Mouse (Mus musculus): ENCODE data around the gene Thbs1.

Gene Thbs1

GRCm38 (mm10) chr2:118111488-118112131 is at the start of gene Thbs1:
TSS of gene Thbs1 (plus strand) at chr2:118111876.
- no peak for DNase-seq (ENCODE audit: low read depth, low spot score)

GRCm38 (mm10) chr2:118064121-118064764 is 47.4 kb upstream of the Thbs1 start:
- no peak for DNase-seq (ENCODE audit: low read depth, low spot score)

- no peak for DNase-seq (ENCODE audit: low read depth, low spot score)
Measured at GRCm38 (mm10) chr2:118066065-118066770, 45.5 kb upstream of the Thbs1 start.

- no peak for DNase-seq (ENCODE audit: low read depth, low spot score)
Measured at GRCm38 (mm10) chr2:118069975-118070374, 41.7 kb upstream of the Thbs1 start.

- no peak for DNase-seq (ENCODE audit: low read depth, low spot score)
Measured at GRCm38 (mm10) chr2:118072811-118073372, 38.8 kb upstream of the Thbs1 start.

- DNase-seq (ENCODE audit: low read depth, low spot score), result no peak
Measured at GRCm38 (mm10) chr2:118074030-118074429, 37.6 kb upstream of the Thbs1 start.

GRCm38 (mm10) chr2:118075165-118075564 is 36.5 kb upstream of the Thbs1 start:
- no peak for DNase-seq (ENCODE audit: low read depth, low spot score)

GRCm38 (mm10) chr2:118079131-118079530 is 32.5 kb upstream of the Thbs1 start:
- no peak for DNase-seq (ENCODE audit: low read depth, low spot score)

- DNase-seq (ENCODE audit: low read depth, low spot score), result no peak
Measured at GRCm38 (mm10) chr2:118081581-118081980, 30.1 kb upstream of the Thbs1 start.

- DNase-seq (ENCODE audit: low read depth, low spot score), result no peak
Measured at GRCm38 (mm10) chr2:118083652-118084051, 28.0 kb upstream of the Thbs1 start.

- no peak for DNase-seq (ENCODE audit: low read depth, low spot score)
Measured at GRCm38 (mm10) chr2:118084693-118085092, 27.0 kb upstream of the Thbs1 start.

GRCm38 (mm10) chr2:118085647-118086046 is 26.0 kb upstream of the Thbs1 start:
- DNase-seq (ENCODE audit: low read depth, low spot score), result no peak

GRCm38 (mm10) chr2:118087044-118087726 is 24.5 kb upstream of the Thbs1 start:
- no peak for DNase-seq (ENCODE audit: low read depth, low spot score)

GRCm38 (mm10) chr2:118091226-118091625 is 20.4 kb upstream of the Thbs1 start:
- no peak for DNase-seq (ENCODE audit: low read depth, low spot score)

GRCm38 (mm10) chr2:118099104-118099503 is 12.6 kb upstream of the Thbs1 start:
- no peak for DNase-seq (ENCODE audit: low read depth, low spot score)

GRCm38 (mm10) chr2:118102169-118102568 is 9.5 kb upstream of the Thbs1 start:
- DNase-seq (ENCODE audit: low read depth, low spot score), result no peak

GRCm38 (mm10) chr2:118110225-118110915 is 1.3 kb upstream of the Thbs1 start:
- DNase-seq (ENCODE audit: low read depth, low spot score), result no peak

GRCm38 (mm10) chr2:118111116-118111487 is 574 bp upstream of the Thbs1 start:
- peak; percentile 52 for DNase-seq (ENCODE audit: low read depth, low spot score)

- DNase-seq (ENCODE audit: low read depth, low spot score), result no peak
Measured at GRCm38 (mm10) chr2:118112438-118112837, 762 bp downstream of the Thbs1 start.

- DNase-seq (ENCODE audit: low read depth, low spot score), result no peak
Measured at GRCm38 (mm10) chr2:118112846-118113479, 1.3 kb downstream of the Thbs1 start.
